Mouse (Mus musculus): ENCODE measurements at regions not wholly inside any gene's neighbourhood (a gene's known extent, or its start where the extent isn't known, plus 50 kb on each side); places are given as distances from the start of the nearest gene placed in this dataset.

- 85% methylated on average over 4 of the region's 4 CpGs for WGBS
- Histone ChIP-seq H3K36me3 (ENCODE audit: control insufficient read depth, insufficient read depth, low read length) (no peaks in the 10 kb centered on the region), H3K27me3 (ENCODE audit: control insufficient read depth, insufficient read depth, low read length) (no peaks in the 10 kb centered on the region), H3K4me3 (ENCODE audit: low read depth, low read length) (no peak overlapping the region), H3K27ac (ENCODE audit: low read length) (no peak overlapping the region), H3K9me3 (ENCODE audit: control insufficient read depth, low read depth, low read length) (no peaks in the 10 kb centered on the region), H3K4me2 (replicated peaks; ENCODE audit: low read depth, low read length) (no peak overlapping the region), H3K9ac (replicated peaks; ENCODE audit: low read depth, low read length) (no peak overlapping the region), H3K4me1 (ENCODE audit: control insufficient read depth, insufficient read depth, low read length) (no peaks in the 10 kb centered on the region)
- ATAC-seq (ENCODE audit: insufficient number of reproducible peaks, insufficient read depth, low FRiP score, low read depth): no peak
Measured at GRCm38 (mm10) chr17:9752848-9753247, 83.3 kb upstream of the Pabpc6 start.

GRCm38 (mm10) chr17:9751348-9752170 is 82.0 kb upstream of the Pabpc6 start:
- ATAC-seq (ENCODE audit: insufficient number of reproducible peaks, insufficient read depth, low FRiP score, low read depth): no peak
- WGBS: 53% methylated on average over 13 of the region's 13 CpGs
- H3K4me3 ChIP-seq (ENCODE audit: low read depth, low read length): no peak overlapping the region
- H3K4me2 ChIP-seq (replicated peaks; ENCODE audit: low read depth, low read length): no peak overlapping the region
- no peaks in the 10 kb centered on the region for H3K36me3 ChIP-seq (ENCODE audit: control insufficient read depth, insufficient read depth, low read length)
- H3K27ac ChIP-seq (ENCODE audit: low read length): no peak overlapping the region
- no peaks in the 10 kb centered on the region for H3K27me3 ChIP-seq (ENCODE audit: control insufficient read depth, insufficient read depth, low read length)
- no peaks in the 10 kb centered on the region for H3K9me3 ChIP-seq (ENCODE audit: control insufficient read depth, low read depth, low read length)
- H3K4me1 ChIP-seq (ENCODE audit: control insufficient read depth, insufficient read depth, low read length): no peaks in the 10 kb centered on the region
- H3K9ac ChIP-seq (replicated peaks; ENCODE audit: low read depth, low read length): no peak overlapping the region

DNA sequence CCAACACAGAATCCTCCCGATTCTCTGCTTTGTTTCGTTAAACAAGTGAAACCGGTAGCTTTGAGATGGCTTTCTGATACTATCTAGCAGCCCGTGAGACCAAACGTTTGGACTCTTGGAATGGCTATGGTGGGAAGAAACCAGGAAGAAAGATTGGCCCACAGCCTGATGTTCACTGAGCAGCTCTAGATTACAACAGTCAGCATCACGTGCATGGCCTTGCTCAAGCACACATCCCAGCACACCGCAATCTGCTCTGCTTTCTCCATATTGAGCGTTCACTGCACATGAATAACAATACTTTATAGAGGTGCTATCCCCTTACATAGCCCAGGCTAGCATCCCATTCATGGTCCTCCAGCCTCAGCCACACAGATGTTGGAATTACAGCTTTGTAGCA is 80.5 kb upstream of the Pabpc6 start:
- Histone ChIP-seq H3K9ac (replicated peaks; ENCODE audit: low read depth, low read length) (no peak overlapping the region), H3K4me3 (ENCODE audit: low read depth, low read length) (no peak overlapping the region), H3K36me3 (ENCODE audit: control insufficient read depth, insufficient read depth, low read length) (no peaks in the 10 kb centered on the region), H3K27me3 (ENCODE audit: control insufficient read depth, insufficient read depth, low read length) (no peaks in the 10 kb centered on the region), H3K4me2 (replicated peaks; ENCODE audit: low read depth, low read length) (no peak overlapping the region), H3K9me3 (ENCODE audit: control insufficient read depth, low read depth, low read length) (no peaks in the 10 kb centered on the region), H3K4me1 (ENCODE audit: control insufficient read depth, insufficient read depth, low read length) (no peaks in the 10 kb centered on the region), H3K27ac (ENCODE audit: low read length) (no peak overlapping the region)
- no peak for ATAC-seq (ENCODE audit: insufficient number of reproducible peaks, insufficient read depth, low FRiP score, low read depth)
- WGBS: 87% methylated on average over 8 of the region's 8 CpGs

DNA sequence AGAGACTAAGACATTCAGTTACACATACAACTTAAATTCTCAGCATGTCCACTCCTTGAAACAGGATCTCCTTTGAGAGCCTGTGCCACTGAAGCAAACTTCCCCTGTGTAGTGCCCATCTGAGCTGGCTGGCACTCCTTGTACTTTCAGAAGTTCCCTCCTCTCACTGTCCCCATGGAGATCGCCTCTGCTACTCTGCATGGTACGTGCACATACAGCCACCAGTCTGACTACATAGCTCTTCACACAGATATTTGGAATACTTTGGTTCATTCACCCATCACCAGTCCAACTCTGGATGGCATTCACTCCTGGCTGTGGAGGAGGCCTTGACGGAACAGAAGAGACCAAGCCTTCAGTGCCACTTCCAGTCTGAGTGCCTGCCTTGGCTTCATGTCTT is 79.8 kb upstream of the Pabpc6 start:
- Histone ChIP-seq H3K36me3 (ENCODE audit: control insufficient read depth, insufficient read depth, low read length) (no peaks in the 10 kb centered on the region), H3K9ac (replicated peaks; ENCODE audit: low read depth, low read length) (no peak overlapping the region), H3K4me3 (ENCODE audit: low read depth, low read length) (no peak overlapping the region), H3K27me3 (ENCODE audit: control insufficient read depth, insufficient read depth, low read length) (no peaks in the 10 kb centered on the region), H3K9me3 (ENCODE audit: control insufficient read depth, low read depth, low read length) (no peaks in the 10 kb centered on the region), H3K4me2 (replicated peaks; ENCODE audit: low read depth, low read length) (no peak overlapping the region), H3K27ac (ENCODE audit: low read length) (no peak overlapping the region), H3K4me1 (ENCODE audit: control insufficient read depth, insufficient read depth, low read length) (no peaks in the 10 kb centered on the region)
- 97% methylated on average over 3 of the region's 3 CpGs for WGBS
- no peak for ATAC-seq (ENCODE audit: insufficient number of reproducible peaks, insufficient read depth, low FRiP score, low read depth)

GRCm38 (mm10) chr17:9747893-9748292 is 78.4 kb upstream of the Pabpc6 start:
- Histone ChIP-seq H3K27me3 (ENCODE audit: control insufficient read depth, insufficient read depth, low read length) (no peaks in the 10 kb centered on the region), H3K4me2 (replicated peaks; ENCODE audit: low read depth, low read length) (no peak overlapping the region), H3K9me3 (ENCODE audit: control insufficient read depth, low read depth, low read length) (no peaks in the 10 kb centered on the region), H3K4me3 (ENCODE audit: low read depth, low read length) (no peak overlapping the region), H3K27ac (ENCODE audit: low read length) (no peak overlapping the region), H3K9ac (replicated peaks; ENCODE audit: low read depth, low read length) (no peak overlapping the region), H3K36me3 (ENCODE audit: control insufficient read depth, insufficient read depth, low read length) (no peaks in the 10 kb centered on the region), H3K4me1 (ENCODE audit: control insufficient read depth, insufficient read depth, low read length) (no peaks in the 10 kb centered on the region)
- WGBS: 72% methylated on average over 2 of the region's 2 CpGs
- ATAC-seq (ENCODE audit: insufficient number of reproducible peaks, insufficient read depth, low FRiP score, low read depth): no peak

DNA sequence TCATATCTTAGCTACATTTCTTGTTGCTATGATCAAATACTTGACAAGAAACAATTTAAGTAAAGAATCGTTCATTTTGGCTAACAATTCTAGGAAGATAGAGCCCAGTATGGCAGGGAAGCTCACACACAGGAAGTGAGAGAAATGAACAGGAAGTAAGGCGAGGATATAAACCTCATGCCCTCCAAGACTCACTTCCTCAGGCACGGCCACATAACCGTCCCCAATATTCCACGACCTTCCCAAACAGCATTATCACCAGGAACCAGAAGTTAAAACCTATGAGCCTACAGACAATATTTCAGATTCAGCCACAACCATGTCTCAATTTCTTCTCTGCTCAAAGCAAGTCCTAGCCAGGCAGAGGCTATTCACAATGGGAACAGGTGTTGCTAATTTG is 73.8 kb upstream of the Pabpc6 start:
- Histone ChIP-seq H3K27me3 (ENCODE audit: control insufficient read depth, insufficient read depth, low read length) (no peaks in the 10 kb centered on the region), H3K9ac (replicated peaks; ENCODE audit: low read depth, low read length) (no peak overlapping the region), H3K4me2 (replicated peaks; ENCODE audit: low read depth, low read length) (no peak overlapping the region), H3K4me3 (ENCODE audit: low read depth, low read length) (no peak overlapping the region), H3K9me3 (ENCODE audit: control insufficient read depth, low read depth, low read length) (no peaks in the 10 kb centered on the region), H3K4me1 (ENCODE audit: control insufficient read depth, insufficient read depth, low read length) (no peaks in the 10 kb centered on the region), H3K27ac (ENCODE audit: low read length) (no peak overlapping the region), H3K36me3 (ENCODE audit: control insufficient read depth, insufficient read depth, low read length) (no peaks in the 10 kb centered on the region)
- no peak for ATAC-seq (ENCODE audit: insufficient number of reproducible peaks, insufficient read depth, low FRiP score, low read depth)
- WGBS: 86% methylated on average over 5 of the region's 5 CpGs

- Histone ChIP-seq H3K9me3 (ENCODE audit: control insufficient read depth, low read depth, low read length) (no peaks in the 10 kb centered on the region), H3K27me3 (ENCODE audit: control insufficient read depth, insufficient read depth, low read length) (no peaks in the 10 kb centered on the region), H3K27ac (ENCODE audit: low read length) (no peak overlapping the region), H3K4me2 (replicated peaks; ENCODE audit: low read depth, low read length) (no peak overlapping the region), H3K9ac (replicated peaks; ENCODE audit: low read depth, low read length) (no peak overlapping the region), H3K36me3 (ENCODE audit: control insufficient read depth, insufficient read depth, low read length) (no peaks in the 10 kb centered on the region), H3K4me1 (ENCODE audit: control insufficient read depth, insufficient read depth, low read length) (no peaks in the 10 kb centered on the region), H3K4me3 (ENCODE audit: low read depth, low read length) (no peak overlapping the region)
- no peak for ATAC-seq (ENCODE audit: insufficient number of reproducible peaks, insufficient read depth, low FRiP score, low read depth)
- 91% methylated on average over 5 of the region's 5 CpGs for WGBS
Measured at GRCm38 (mm10) chr17:9741321-9741720, 71.8 kb upstream of the Pabpc6 start.

- Histone ChIP-seq H3K36me3 (ENCODE audit: control insufficient read depth, insufficient read depth, low read length) (no peaks in the 10 kb centered on the region), H3K9me3 (ENCODE audit: control insufficient read depth, low read depth, low read length) (no peaks in the 10 kb centered on the region), H3K9ac (replicated peaks; ENCODE audit: low read depth, low read length) (no peak overlapping the region), H3K4me2 (replicated peaks; ENCODE audit: low read depth, low read length) (no peak overlapping the region), H3K27ac (ENCODE audit: low read length) (no peak overlapping the region), H3K4me1 (ENCODE audit: control insufficient read depth, insufficient read depth, low read length) (no peaks in the 10 kb centered on the region), H3K27me3 (ENCODE audit: control insufficient read depth, insufficient read depth, low read length) (no peaks in the 10 kb centered on the region), H3K4me3 (ENCODE audit: low read depth, low read length) (no peak overlapping the region)
- WGBS: 62% methylated on average over 3 of the region's 3 CpGs
- no peak for ATAC-seq (ENCODE audit: insufficient number of reproducible peaks, insufficient read depth, low FRiP score, low read depth)
Measured at GRCm38 (mm10) chr17:9729020-9729419, 59.5 kb upstream of the Pabpc6 start.

Measured in stomach, embryonic 14.5 days (tissue).